Mouse (Mus musculus) thymus, postnatal 4 days (tissue): Measurements from ENCODE around the gene Mical3.
"Not testable (repeated sequence)": the region's sequence is repeated elsewhere in the genome, so short reads cannot be mapped to it uniquely, and the experiment has no call there.

Source experiments
- DNase-seq: peaks from one replicate; pipeline ENCODE4 v3.0.0; 2021

The Mical3 gene

DNA sequence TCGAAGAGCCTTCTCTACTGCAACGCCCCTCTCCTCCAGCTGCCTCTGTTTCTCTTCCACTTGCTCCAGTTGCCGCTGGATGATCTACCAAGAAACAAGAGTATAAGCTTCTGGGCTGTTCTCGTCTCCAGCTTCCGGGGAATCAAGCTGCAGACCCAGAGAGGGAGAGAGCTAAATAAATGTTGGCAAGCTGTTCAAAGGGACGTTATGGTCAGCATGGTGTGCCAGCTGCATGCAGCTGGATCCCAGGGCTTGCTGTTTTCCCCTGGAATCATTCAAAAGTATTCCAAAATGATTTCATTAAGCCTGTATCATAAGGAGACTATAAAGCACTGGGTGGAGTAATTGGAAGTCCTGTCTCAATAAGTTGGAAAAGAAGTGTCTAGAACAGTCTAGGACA lies 179.5 kb downstream of the Mical3 start:
- no peak for DNase-seq

DNA sequence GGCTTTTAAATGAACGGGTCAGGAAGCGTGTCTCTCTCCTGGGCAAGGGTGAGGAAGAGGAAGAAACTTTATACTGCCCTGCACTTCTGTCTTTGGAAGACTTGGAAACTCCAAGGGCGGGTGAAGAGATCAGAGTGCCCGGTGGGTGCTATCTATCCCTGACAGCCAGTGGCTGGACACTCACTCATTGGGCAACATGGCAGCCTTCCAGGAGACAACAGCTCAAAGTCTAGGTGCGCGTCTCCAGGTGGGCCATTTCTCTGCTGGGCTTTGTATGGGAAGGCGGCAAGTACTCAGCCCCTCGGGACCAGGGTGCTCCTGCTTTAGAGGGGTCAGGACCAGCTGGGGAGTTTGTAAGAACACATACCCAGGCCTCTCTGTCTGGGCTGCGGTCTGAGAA lies 185.3 kb downstream of the Mical3 start:
- DNase-seq = no peak

- DNase-seq = no peak
Observed at GRCm38 (mm10) chr6:120943964-120944363, 186.8 kb downstream of the Mical3 start.

DNA sequence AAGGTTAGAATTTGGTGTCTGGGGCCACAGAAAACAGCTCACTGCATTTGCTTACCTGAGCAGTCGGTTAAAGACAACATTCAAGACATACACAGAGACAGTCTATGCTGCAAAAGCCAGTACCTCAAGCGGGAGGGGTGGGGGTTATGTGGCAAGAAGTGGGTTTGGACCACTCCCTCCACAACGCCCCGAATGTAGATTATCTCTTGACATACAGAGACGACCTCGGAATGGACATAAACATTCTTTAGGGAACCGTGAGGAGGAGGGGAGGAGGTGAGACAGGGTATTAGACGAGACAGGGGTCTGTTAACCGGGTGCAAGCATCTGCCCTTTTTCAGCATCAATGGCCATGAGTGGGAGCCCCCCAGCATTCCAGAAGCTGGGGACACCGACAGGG lies 187.2 kb downstream of the Mical3 start:
- DNase-seq = no peak

- no peak for DNase-seq
Observed at GRCm38 (mm10) chr6:120943079-120943478, 187.7 kb downstream of the Mical3 start.

- DNase-seq = no peak
Observed at GRCm38 (mm10) chr6:120941575-120941974, 189.2 kb downstream of the Mical3 start.

- DNase-seq = no peak
Observed at GRCm38 (mm10) chr6:120941084-120941481, 189.7 kb downstream of the Mical3 start.

GRCm38 (mm10) chr6:120940446-120941083 lies 190.2 kb downstream of the Mical3 start:
- DNase-seq = no peak

DNA sequence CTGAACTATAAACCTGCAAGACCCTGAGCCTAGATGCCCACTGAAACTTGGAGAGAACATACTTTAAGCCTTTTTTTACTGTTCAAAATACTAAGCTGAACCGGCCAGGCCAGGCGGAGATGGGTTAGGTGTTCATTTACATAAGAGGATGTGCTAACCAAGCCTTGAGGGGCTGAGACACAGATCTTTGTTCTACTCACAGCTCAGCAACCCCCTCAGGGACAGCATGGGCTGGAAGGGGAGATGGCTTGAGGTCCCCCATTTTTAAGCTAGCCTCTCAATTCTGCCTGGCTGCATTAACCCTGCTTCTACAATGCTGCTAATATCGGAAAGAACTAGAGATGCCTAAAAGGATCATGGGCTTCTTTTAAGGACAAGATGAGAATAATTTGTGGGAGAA lies 191.0 kb downstream of the Mical3 start:
- no peak for DNase-seq

DNA sequence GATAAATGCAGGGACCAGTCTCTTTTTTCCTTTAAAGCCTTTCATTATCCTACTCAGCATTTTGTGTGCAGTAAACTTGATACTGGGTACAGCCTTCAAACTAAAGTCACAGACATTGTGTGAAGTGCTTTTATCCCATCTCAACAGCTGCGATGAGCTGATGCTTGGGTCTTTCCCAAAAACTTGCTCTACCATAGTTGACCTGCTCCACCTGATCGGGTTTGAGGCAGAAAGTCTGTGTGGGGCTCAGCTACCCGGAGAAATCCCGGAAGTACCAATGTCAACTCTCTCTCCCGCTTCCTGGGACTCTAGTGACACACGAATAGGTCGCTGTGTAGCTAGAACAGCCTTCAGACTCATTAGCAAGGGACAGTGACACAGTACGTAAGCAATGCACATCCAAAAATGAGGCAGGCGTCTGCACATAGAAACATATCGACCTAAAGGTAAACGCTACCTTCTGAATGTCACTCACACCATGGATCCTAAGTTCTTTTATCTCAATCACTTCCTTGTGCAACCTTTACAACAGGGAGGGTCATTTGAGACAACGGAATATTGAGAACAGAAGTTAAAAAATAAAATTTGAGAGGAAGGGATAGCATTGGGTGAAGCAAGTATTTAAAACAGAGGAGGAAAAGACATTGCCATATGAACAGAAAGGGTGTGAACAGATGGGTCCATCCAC lies 191.9 kb downstream of the Mical3 start:
- no peak for DNase-seq

GRCm38 (mm10) chr6:120937999-120938608 lies 192.7 kb downstream of the Mical3 start:
- no peak for DNase-seq

DNA sequence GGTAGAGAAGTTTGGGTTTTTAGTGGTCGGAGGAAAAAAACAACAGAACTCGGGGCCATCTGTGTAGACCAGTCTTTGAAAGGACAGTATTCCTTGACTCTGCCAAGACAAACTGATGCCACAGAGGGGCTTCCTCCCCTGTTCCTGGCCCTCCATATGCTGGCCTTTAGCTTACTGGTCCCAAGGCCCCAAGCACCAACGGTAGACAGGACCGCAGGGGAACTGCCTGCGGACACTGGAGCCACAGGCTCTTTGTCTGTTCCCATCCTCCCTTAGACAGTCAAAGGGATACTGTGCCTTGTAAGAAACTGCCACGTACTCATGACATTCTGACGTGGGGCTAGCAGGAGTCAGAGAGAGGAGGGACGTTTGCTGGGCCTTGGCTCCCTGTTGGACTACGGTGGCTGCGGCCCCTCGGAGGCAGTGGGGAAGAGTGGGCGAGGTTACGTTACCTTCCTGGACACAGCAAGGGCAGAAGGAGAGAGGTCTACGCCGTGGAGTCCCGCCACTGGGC lies 193.6 kb downstream of the Mical3 start:
- DNase-seq = no peak

DNA sequence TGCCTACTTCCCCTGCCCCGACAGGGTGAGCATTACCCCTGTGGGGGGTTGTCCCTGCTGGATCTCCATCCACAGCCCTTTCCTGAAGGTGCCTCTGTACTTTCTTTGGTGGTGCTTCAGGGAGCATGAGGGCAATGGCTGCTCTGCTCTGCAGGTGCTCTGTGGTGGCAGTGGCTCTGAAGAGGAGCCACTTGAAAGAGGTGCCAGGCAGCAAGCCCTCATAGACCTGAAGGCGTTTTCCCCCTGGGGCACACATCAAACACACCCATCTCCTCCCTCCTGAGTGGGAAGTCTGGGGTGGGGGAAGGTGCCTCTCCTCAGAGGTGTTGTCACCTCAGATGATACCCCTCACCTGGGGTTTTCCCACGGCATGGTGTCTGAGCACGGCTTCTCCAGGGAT lies 196.6 kb downstream of the Mical3 start:
- DNase-seq = peak; percentile 74

DNA sequence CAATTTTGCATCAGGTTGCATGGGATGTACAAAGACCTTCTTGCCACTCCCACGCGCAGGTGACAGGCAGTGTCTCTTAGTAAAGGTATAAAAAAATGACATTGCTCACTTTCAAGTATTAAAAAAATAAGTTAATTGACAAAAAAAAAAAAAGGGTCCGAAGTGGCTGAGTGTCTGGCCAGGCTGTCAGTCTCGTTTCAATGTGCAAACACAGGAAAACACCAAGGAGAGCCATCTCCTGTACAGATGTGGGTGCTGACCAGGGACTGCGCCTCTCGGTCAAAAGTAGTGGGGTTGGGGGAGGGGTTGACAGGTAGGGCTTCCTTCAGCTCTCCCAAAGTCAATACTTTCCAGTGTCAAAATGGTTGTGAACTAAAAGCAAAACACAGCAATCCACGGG lies 197.1 kb downstream of the Mical3 start:
- DNase-seq = no peak

DNA sequence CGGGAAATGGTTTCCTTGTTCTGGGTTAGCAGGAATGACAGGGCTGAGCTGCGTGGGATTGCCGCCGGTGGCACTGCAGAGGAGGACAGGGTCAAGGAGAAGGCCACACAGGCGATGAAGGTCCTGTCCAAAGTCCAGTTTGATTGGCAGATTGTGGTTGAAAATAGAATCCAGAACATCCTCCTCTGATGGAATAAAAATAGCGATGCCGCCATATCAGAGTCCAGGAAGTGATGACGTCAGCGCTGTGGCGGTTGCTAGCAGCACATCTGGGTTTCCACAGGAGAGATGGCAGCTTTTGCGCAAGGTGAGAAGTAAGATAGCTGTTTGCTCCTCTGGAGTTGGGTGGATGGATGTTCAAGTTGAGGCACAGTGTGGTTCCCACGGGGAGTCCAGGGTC lies 198.2 kb downstream of the Mical3 start:
- DNase-seq = peak; percentile 90

GRCm38 (mm10) chr6:120930450-120931306 lies 200.1 kb downstream of the Mical3 start:
- DNase-seq = peak; percentile 72

- peak; percentile 49 for DNase-seq
Observed at GRCm38 (mm10) chr6:120929421-120929820, 201.4 kb downstream of the Mical3 start.

DNA sequence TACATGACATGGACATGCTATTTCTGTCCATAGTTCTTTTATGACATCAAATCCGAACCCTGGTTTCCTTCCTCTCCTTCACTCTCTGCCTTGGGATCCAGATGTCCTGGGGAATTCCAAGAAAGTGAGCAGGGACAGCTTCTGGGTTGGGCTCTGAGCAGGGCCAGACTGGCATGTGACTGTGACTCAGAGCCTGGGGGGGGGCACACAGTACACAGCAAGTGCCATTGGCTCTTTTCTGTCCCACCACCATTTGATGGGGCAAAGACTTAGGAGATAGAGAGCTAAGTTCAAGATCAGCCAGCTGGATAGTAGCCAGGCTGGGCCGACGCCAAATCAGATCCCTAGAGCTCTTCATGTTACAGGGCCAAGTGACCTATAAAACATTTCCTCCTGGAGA lies 203.0 kb downstream of the Mical3 start:
- DNase-seq = peak; percentile 36

DNA sequence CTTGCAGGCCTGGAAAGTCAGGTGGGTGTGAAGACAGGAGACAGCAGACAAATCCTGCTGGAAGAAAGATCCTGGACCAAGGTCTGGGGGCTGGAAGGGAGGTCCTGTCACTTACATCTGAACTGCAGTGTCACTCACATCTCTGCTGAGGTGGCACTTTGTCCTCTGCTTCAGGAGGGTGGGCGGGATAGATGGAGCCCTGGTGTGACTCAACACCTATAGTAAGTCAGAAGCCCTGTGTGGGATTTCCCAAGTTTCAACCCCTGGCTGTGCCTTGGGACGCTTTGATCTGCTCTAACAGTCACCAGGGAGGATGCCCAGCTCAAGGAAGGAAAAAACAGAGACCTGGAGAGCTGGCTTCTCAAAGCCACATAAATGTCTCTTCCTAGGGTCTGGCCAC lies 203.9 kb downstream of the Mical3 start:
- no peak for DNase-seq

- DNase-seq = not testable (repeated sequence)
Observed at GRCm38 (mm10) chr6:120924791-120925321, 205.9 kb downstream of the Mical3 start.

GRCm38 (mm10) chr6:120917975-120918374 lies 212.8 kb downstream of the Mical3 start:
- DNase-seq = no peak

DNA sequence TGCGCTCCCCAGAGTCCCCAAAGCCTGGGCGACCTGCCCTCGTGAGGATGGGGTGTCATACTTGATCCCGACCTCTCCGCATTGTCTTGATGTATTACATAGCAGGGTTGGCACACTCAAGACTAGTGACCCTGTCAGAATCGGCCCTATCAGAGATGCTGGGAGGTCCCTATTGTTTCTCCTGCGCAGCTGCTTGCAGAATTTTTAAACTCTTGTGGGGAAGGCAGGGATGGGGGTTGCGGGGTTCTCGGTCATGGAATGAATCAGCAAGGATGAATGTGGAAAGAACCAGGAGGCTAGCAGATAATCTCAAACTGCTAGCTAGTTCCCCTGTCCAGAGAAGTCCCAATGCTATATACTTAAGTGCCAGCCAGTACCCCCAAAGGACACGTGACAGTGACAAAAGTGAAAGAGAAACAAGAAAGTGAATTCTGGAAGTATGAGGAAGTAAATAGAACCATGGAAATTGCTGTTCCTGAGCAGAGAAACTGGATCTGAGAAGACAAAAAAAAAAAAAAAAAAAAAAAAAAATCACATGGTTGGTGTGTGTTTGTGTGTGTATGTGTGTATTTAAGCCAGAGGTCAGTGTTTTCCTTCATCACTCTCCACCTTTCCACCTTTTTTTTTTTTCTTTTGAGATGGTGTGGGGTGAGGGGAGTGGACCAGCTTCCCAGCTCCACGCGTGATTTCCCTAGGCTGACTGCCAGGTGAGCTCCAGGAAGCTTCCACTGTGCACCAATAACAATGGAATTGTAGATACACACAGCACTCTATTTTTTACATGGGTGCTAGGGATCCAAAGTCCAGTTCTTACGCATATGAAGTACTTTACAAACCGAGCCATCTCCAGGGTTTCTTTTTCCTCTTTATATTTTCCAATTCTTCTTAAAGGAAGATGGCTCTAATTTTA lies 213.6 kb downstream of the Mical3 start:
- DNase-seq = not testable (repeated sequence)
